Mouse (Mus musculus): ENCODE measurements around the gene Rin2. TPM values are rescaled to one million over a fixed set of nuclear protein-coding genes. Genes with fewer than 3 reads are reported as not detected.
"Not testable (repeated sequence)": the region's sequence is repeated elsewhere in the genome, so short reads cannot be mapped to it uniquely, and the experiment has no call there.

Rin2 gene
- polyA plus RNA-seq, 1 experiment from 2014 or later = 16.0 TPM

DNA sequence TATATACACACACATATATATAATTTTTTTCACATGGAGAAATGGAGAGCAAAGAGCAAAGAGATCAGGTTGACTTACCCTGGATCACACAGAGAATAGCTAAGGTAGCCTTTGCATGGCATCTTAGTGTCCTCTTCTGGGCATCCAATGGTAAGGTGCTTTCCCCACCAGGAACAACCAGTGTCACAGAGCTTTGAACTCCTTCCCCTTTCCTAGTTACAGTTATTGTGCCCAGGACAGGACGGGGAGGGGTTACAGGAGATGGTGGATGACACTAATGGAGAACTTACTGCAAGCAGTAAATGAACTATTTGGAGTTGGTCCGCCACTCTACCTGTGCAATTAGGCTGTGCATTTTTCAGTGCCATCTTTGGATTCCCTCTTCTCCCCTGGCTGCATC, 45.7 kb downstream of the Rin2 start:
- Histone ChIP-seq H3K4me1 (replicated peaks) (no peaks in the 10 kb centered on the region), H3K27ac (no peak overlapping the region), H3K36me3 (no peaks in the 10 kb centered on the region), H3K27me3 (ENCODE audit: insufficient read depth, poor library complexity, severe bottlenecking) (no peaks in the 10 kb centered on the region), H3K9me3 (no peaks in the 10 kb centered on the region), H3K4me3 (no peak overlapping the region)
- no peak for DNase-seq (ENCODE audit: low spot score)
- 90% methylated on average over 2 of the region's 2 CpGs for WGBS

DNA sequence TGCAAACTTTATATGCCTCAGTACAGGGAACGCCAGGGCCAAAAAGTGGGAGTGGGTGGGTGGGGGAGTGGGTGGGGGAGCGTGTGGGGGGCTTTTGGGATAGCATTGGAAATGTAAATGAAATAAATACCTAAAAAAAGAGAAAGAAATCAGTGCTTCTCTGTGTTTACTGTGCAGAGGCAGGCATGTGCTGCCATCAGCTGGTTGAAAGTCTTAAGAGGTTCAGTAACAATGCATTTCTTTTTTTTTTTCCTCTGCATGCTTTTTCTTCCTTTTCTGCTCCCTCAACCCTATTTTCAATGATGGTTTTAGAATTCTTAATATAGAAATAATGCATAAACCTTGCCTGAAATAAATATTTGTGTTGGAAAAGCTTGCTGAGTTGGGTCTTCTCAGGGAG, 47.3 kb downstream of the Rin2 start:
- WGBS = 64% methylated on average over 2 of the region's 2 CpGs
- not testable (repeated sequence) for H3K36me3 ChIP-seq; DNase-seq (ENCODE audit: low spot score); H3K4me1 ChIP-seq (replicated peaks); H3K4me3 ChIP-seq; H3K9me3 ChIP-seq; H3K27me3 ChIP-seq (ENCODE audit: insufficient read depth, poor library complexity, severe bottlenecking); H3K27ac ChIP-seq

DNA sequence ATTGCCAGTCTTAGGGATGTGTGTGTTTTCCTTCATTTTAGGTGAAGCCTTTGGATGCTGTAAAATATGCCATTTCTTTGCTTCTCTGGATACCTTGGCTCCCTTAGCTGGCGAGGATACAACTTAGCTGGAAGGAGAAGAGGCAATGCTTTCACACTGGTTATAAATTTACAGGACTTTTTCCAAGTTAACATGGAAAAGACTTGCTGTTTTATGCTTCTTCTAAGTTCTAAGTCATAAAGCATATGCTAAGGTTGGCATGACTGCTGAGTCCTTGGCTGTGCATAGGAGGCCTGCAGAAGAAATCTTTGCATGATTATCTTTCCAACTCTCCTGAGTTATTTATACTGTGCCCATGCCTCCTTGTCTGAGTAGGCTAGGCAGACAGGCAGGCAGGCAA, 49.3 kb downstream of the Rin2 start:
- DNase-seq (ENCODE audit: low spot score) = no peak
- WGBS = 89% methylated on average over 1 of the region's 1 CpGs

DNA sequence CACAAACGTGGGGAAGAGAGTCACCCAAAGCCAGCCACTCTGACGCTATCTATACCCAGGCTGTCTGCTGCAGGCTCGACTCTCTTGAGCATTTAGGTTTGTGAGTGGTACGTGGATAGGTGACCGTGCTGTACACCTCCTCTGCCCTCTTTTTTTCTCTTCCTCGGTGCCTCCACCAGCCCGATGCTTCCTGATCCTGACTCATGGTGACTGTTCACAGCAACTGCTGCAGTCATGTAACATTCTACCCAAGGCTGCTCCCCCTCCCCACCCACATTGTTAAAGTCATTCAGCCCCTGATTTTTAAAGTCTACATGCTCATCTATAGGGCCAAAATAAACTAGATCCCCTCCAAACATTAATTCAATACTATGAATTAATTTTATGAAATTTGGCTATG, 54.4 kb downstream of the Rin2 start:
- H3K27me3 ChIP-seq (ENCODE audit: insufficient read depth, poor library complexity, severe bottlenecking) = no peaks in the 10 kb centered on the region
- no peaks in the 10 kb centered on the region for H3K4me1 ChIP-seq (replicated peaks)
- no peak overlapping the region for H3K27ac ChIP-seq
- no peaks in the 10 kb centered on the region for H3K9me3 ChIP-seq
- no peak overlapping the region for H3K4me3 ChIP-seq
- 87% methylated on average over 7 of the region's 7 CpGs for WGBS
- H3K36me3 ChIP-seq = no peaks in the 10 kb centered on the region
- no peak for DNase-seq (ENCODE audit: low spot score)

More for the DNA sequence above, 49.3 kb downstream of the Rin2 start:
- Histone ChIP-seq H3K27me3 (ENCODE audit: insufficient read depth, poor library complexity, severe bottlenecking) (no peaks in the 10 kb centered on the region), H3K4me3 (no peak overlapping the region), H3K4me1 (replicated peaks) (no peaks in the 10 kb centered on the region), H3K9me3 (no peaks in the 10 kb centered on the region), H3K27ac (no peak overlapping the region), H3K36me3 (no peaks in the 10 kb centered on the region)

DNA sequence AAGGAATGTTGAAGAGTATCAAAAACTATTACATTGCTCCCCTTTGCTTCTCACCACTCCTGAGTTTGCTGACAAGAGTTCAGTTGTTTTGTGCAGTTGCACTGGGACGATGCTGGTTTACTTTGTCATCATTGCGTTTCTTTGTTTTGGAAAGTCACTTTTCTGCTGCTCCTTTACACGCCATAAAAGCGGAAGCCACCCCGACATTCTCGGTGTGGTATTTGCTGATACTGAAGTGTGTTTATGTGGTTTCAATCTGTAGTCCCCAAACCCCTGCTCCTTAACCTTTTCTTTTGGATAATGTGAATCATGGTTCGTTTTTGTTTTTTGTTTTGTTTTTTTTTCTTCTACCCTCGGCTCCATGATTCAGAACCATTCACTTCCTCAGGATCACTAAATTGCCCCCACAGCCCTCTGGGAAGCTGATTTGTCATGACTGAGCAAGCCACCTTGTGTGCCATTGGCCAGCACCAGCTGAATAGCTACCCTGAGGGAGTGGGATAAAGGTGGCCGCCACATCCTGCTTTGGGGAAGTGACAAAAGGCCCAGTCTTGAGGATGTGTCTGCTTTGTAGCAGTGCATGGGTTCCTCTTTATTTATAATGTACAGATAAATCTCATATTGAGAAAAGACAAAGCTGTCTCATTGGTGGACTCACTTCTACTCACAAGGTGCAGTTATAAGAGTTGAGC, 55.3 kb downstream of the Rin2 start:
- 83% methylated on average over 9 of the region's 9 CpGs for WGBS
- 0 out of 2 replicates have a peak, but pooled peaks cover 3% of the 10 kb centered on the region for H3K27me3 ChIP-seq (ENCODE audit: insufficient read depth, poor library complexity, severe bottlenecking)

DNA sequence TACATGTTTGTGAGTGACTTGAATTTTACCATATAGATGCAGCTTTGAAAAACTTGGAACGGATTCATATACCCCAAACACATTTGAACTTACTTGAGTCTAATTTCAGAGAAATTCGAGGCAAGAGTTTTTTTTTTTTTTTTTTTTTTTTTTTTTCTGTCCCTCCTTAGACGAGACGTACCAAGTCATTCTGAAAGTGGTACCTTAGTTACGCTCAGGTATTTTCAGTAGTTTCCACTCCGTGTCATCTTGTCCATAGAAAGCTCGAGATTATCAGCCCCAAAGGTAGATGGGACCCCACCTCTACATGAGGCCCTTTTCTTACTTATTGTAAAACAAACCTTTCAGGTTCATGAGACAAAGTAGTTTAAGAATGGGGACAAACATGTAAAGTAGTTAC, 55.9 kb downstream of the Rin2 start:
- WGBS = 90% methylated on average over 7 of the region's 7 CpGs

More for the DNA sequence above, 55.3 kb downstream of the Rin2 start:
- Histone ChIP-seq H3K36me3 (no peaks in the 10 kb centered on the region), H3K9me3 (no peaks in the 10 kb centered on the region), H3K27ac (no peak overlapping the region), H3K4me1 (replicated peaks) (no peaks in the 10 kb centered on the region), H3K4me3 (no peak overlapping the region)
- no peak for DNase-seq (ENCODE audit: low spot score)

DNA sequence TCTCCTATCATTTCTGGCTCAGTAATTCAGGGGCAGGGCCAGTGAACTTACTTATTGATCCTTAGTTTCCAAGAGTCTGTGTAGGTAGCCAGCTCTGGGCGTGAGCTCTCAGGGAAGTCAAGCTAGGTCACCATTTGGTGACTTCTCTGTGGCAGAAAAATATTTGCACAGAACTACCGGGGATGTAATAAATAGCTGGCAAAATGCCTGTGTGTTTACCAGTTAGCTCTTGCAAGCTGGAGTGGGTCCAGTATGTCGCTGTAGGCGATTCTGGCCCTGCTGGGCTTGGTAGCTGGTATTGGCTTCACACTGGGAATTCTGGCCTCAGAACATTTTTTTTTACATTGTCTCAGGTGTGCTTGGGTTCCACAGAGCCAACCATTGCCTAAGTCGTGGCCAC, 60.1 kb downstream of the Rin2 start:
- no peaks in the 10 kb centered on the region for H3K4me1 ChIP-seq (replicated peaks)
- 91% methylated on average over 5 of the region's 5 CpGs for WGBS
- H3K27ac ChIP-seq = no peak overlapping the region
- 0 out of 2 replicates have a peak, but pooled peaks cover 3% of the 10 kb centered on the region for H3K27me3 ChIP-seq (ENCODE audit: insufficient read depth, poor library complexity, severe bottlenecking)
- H3K9me3 ChIP-seq = no peaks in the 10 kb centered on the region
- no peak overlapping the region for H3K4me3 ChIP-seq
- no peak for DNase-seq (ENCODE audit: low spot score)
- H3K36me3 ChIP-seq = no peaks in the 10 kb centered on the region

More for the DNA sequence above, 55.9 kb downstream of the Rin2 start:
- no peaks in the 10 kb centered on the region for H3K36me3 ChIP-seq
- 0 out of 2 replicates have a peak, but pooled peaks cover 3% of the 10 kb centered on the region for H3K27me3 ChIP-seq (ENCODE audit: insufficient read depth, poor library complexity, severe bottlenecking)
- H3K27ac ChIP-seq = no peak overlapping the region
- no peaks in the 10 kb centered on the region for H3K9me3 ChIP-seq
- no peak overlapping the region for H3K4me3 ChIP-seq
- H3K4me1 ChIP-seq (replicated peaks) = no peaks in the 10 kb centered on the region
- no peak for DNase-seq (ENCODE audit: low spot score)

DNA sequence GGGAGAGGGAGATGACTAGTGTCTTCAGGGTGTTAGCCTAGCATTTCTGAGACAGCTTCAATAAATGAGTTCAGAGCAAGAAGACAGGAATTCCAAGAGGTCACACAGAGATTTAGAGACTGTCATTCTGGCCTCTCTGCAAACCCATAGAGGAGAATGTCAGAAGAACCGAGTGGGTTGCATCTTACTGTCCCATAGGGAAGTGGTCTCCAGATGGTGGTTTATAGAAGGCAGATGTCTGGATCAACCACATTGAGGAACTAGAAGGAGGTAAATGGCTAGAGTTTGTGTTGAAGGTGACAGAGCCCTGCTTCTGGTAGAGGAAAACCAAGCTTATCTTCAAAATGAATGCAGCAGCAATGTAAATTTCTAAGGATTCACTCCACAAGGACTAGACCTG, 61.5 kb downstream of the Rin2 start:
- 75% methylated on average over 1 of the region's 1 CpGs for WGBS
- Histone ChIP-seq H3K9me3 (no peaks in the 10 kb centered on the region), H3K4me1 (replicated peaks) (no peaks in the 10 kb centered on the region)

DNA sequence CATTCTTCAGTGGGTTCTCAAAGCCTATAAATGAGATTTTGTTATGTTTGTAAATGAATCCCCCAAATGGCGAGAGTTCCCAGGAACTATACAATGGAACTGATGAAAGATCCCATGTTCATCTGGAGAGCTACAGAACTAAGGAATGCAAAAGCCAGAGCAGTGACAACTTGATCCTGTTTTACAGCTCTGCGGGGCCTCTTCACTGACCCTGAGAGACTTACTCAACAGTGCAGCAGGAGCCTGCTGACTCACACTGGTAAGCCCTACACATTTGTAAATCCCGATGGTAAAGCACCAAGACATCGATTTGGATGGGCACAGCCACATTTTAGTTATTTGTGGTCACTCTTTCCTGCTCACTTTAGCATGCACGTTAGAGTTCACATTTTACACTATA, 62.2 kb downstream of the Rin2 start:
- no peaks in the 10 kb centered on the region for H3K4me1 ChIP-seq (replicated peaks)
- 0 out of 2 replicates have a peak, but pooled peaks cover 3% of the 10 kb centered on the region for H3K27me3 ChIP-seq (ENCODE audit: insufficient read depth, poor library complexity, severe bottlenecking)
- no peak for DNase-seq (ENCODE audit: low spot score)
- no peak overlapping the region for H3K4me3 ChIP-seq
- 35% methylated on average over 5 of the region's 5 CpGs for WGBS
- H3K36me3 ChIP-seq = no peaks in the 10 kb centered on the region
- no peaks in the 10 kb centered on the region for H3K9me3 ChIP-seq
- H3K27ac ChIP-seq = no peak overlapping the region

More for the DNA sequence above, 61.5 kb downstream of the Rin2 start:
- Histone ChIP-seq H3K27me3 (ENCODE audit: insufficient read depth, poor library complexity, severe bottlenecking) (0 out of 2 replicates have a peak, but pooled peaks cover 3% of the 10 kb centered on the region), H3K27ac (no peak overlapping the region), H3K4me3 (no peak overlapping the region), H3K36me3 (no peaks in the 10 kb centered on the region)
- no peak for DNase-seq (ENCODE audit: low spot score)

DNA sequence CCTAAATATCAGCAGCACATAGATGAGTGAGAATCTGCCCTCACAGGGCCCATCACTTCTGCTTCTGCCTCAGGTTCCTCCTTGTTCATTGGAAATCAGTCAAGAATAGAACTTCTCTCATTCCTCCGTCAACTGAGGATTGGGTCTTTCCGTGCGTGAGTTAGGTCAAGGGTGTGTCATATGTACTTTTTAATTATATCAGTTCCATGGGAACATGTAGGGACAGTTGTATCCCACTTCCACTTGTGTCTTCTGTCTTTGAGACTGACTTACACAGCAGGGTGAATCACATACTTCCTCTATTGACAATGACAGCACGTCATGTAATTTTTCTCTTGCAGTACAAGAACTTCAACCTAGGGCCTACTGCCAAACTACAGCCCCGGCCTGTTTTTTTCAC, 65.7 kb downstream of the Rin2 start:
- Histone ChIP-seq H3K36me3 (no peaks in the 10 kb centered on the region), H3K4me1 (replicated peaks) (peaks cover 5% of the 10 kb centered on the region), H3K4me3 (no peak overlapping the region), H3K27me3 (ENCODE audit: insufficient read depth, poor library complexity, severe bottlenecking) (no peaks in the 10 kb centered on the region), H3K9me3 (no peaks in the 10 kb centered on the region), H3K27ac (no peak overlapping the region)
- WGBS = 94% methylated on average over 5 of the region's 5 CpGs
- DNase-seq (ENCODE audit: low spot score) = no peak

DNA sequence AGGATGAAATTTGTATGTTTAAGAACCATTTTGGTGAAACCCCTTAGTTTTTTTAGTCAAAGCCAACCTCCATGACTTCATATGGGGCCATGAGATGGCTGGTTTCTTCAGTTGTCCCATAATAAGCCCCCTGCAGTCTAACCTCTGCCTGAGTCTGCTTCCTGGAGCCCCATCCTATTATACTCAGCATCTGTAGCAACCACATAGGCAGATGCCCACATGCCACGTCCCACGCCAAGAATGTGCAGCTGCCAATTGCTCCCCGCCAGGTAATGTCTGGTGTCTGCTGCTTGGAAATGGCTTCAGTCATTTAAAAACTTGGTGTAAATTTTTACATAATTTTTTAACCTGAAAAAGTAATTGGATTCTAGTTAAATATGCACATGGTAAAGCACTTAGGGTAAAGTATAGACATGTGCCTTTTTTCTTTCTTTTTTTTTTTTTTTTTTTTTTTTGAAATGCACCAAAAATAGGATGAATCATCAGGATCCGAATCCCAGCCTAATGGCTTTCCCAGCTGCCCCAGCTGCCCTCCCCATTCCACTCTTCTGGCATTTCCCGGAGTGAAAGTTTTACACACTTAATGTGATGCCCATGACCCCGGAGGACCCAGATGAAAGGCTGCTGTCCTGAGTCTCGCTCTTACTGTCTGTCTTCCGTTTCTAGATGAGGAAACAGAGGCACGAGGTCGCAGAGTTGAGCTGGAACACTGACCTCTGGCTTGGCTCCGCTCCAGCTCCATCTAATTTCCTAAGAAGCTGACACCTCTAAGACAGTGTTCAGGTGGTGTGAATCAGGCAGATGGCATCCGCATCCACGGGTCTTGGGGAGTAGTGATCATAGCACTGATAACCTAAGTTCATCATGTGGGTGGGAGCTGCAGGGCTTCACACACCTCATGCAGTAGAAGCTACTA, 68.0 kb downstream of the Rin2 start:
- H3K27me3 ChIP-seq (ENCODE audit: insufficient read depth, poor library complexity, severe bottlenecking) = no peaks in the 10 kb centered on the region
- H3K4me1 ChIP-seq (replicated peaks) = peaks cover 5% of the 10 kb centered on the region
- no peak overlapping the region for H3K27ac ChIP-seq
- no peaks in the 10 kb centered on the region for H3K36me3 ChIP-seq
- WGBS = 78% methylated on average over 13 of the region's 13 CpGs
- H3K4me3 ChIP-seq = no peak overlapping the region
- DNase-seq (ENCODE audit: low spot score) = no peak
- H3K9me3 ChIP-seq = no peaks in the 10 kb centered on the region

DNA sequence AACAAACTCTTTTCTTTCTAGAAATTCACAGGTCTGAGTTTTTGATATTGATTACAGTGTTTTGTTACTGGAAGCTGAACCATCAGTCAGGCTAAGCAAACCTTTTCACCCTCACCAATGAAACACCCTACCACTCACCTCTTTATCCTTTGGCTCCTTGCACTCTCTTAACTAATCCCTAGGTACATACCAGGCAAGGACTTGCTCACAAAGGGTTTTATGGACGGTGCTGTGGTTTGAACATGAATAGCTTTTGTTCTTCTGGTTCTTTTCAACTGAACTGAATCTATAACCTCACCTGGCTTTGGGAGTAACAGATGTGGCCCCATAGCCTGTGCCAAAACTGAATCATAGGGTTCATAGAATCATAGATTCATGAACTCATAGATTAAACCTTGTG, 71.4 kb downstream of the Rin2 start:
- H3K4me1 ChIP-seq (replicated peaks) = peaks cover 9% of the 10 kb centered on the region
- H3K27ac ChIP-seq = no peak overlapping the region
- no peaks in the 10 kb centered on the region for H3K36me3 ChIP-seq
- peaks cover 4% of the 10 kb centered on the region; the same call in 1 of the 2 replicates for H3K27me3 ChIP-seq (ENCODE audit: insufficient read depth, poor library complexity, severe bottlenecking)
- 62% methylated on average over 1 of the region's 1 CpGs for WGBS
- no peak for DNase-seq (ENCODE audit: low spot score)
- H3K4me3 ChIP-seq = no peak overlapping the region
- H3K9me3 ChIP-seq = no peaks in the 10 kb centered on the region

DNA sequence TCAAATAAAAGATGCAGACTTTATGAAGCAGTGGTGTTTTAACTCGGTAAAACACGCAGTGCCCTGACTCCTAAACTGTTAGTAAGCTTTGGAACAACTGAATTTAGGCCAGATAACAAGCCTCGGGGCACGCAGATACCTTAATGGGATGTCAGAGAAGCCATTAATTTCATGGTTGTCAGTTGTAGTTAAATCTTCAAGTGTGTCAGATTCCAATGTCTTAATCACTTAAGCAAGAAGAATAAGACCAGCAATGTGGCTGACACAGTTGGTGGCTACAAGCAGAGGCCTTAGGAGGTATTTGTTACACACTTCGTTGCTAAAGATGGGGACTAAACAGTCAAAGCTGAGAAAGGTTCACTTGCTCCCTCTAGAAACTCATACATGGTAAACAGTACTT, 74.6 kb downstream of the Rin2 start:
- 54% methylated on average over 5 of the region's 5 CpGs for WGBS
- DNase-seq (ENCODE audit: low spot score) = no peak
- Histone ChIP-seq H3K36me3 (no peaks in the 10 kb centered on the region), H3K4me1 (replicated peaks) (peaks cover 4% of the 10 kb centered on the region; the same call in 1 of the 2 replicates), H3K27ac (no peak overlapping the region), H3K9me3 (no peaks in the 10 kb centered on the region), H3K27me3 (ENCODE audit: insufficient read depth, poor library complexity, severe bottlenecking) (peaks cover 4% of the 10 kb centered on the region; the same call in 1 of the 2 replicates), H3K4me3 (no peak overlapping the region)
